Mouse (Mus musculus) layer of hippocampus, postnatal 36 days (tissue): ENCODE measurements around the gene Prss40. TPM values are rescaled to one million over a fixed set of nuclear protein-coding genes. Genes with fewer than 3 reads are reported as not detected.

ENCODE experiments used
- DNase-seq, 2 experiments: peaks; one replicate each; pipeline ENCODE4 v3.0.0; 2022
- total RNA-seq, 2 experiments: library from RNA; stranded (reverse); gene quantifications; 2 replicates each; pipeline ENCODE4 v1.2.3; 2021

Gene Prss40
- total RNA-seq, result not detected

GRCm38 (mm10) chr1:34560843-34561242, at the start of gene Prss40:
Prss40 (minus strand) TSS chr1:34560943.
- no peak for DNase-seq

GRCm38 (mm10) chr1:34602363-34602762, 41.6 kb upstream of the Prss40 start:
- peak; percentile 50 to 62 for DNase-seq

- no peak for DNase-seq
Measured at GRCm38 (mm10) chr1:34601323-34602047, 40.7 kb upstream of the Prss40 start.

- no peak for DNase-seq
Measured at GRCm38 (mm10) chr1:34600000-34600399, 39.3 kb upstream of the Prss40 start.

GRCm38 (mm10) chr1:34587298-34588096, 26.8 kb upstream of the Prss40 start:
- no peak for DNase-seq

- DNase-seq, result no peak
Measured at GRCm38 (mm10) chr1:34584736-34585135, 24.0 kb upstream of the Prss40 start.

GRCm38 (mm10) chr1:34583821-34584263, 23.1 kb upstream of the Prss40 start:
- DNase-seq, result peak; percentile 73 to 86

- DNase-seq, result no peak
Measured at GRCm38 (mm10) chr1:34582218-34582617, 21.5 kb upstream of the Prss40 start.

GRCm38 (mm10) chr1:34579782-34580356, 19.1 kb upstream of the Prss40 start:
- peak; percentile 42 to 51 for DNase-seq

GRCm38 (mm10) chr1:34578851-34579781, 18.4 kb upstream of the Prss40 start, which contains the start of gene Amer3:
Amer3 (plus strand) TSS chr1:34579657.
- DNase-seq, result peak; percentile 82 to 83

GRCm38 (mm10) chr1:34573221-34573620, 12.5 kb upstream of the Prss40 start:
- DNase-seq, result no peak

- peak; percentile 53 to 55 for DNase-seq
Measured at GRCm38 (mm10) chr1:34571431-34571830, 10.7 kb upstream of the Prss40 start.

GRCm38 (mm10) chr1:34569876-34570275, 9.1 kb upstream of the Prss40 start:
- DNase-seq, result no peak

- no peak for DNase-seq
Measured at GRCm38 (mm10) chr1:34568120-34568519, 7.4 kb upstream of the Prss40 start.

GRCm38 (mm10) chr1:34564383-34565045, 3.8 kb upstream of the Prss40 start:
- DNase-seq, result no peak

GRCm38 (mm10) chr1:34554275-34554674, 6.5 kb downstream of the Prss40 start:
- DNase-seq, result no peak

- DNase-seq, result no peak
Measured at GRCm38 (mm10) chr1:34553690-34554089, 7.1 kb downstream of the Prss40 start.

- DNase-seq, result no peak
Measured at GRCm38 (mm10) chr1:34547074-34547473, 13.7 kb downstream of the Prss40 start.

GRCm38 (mm10) chr1:34536767-34537485, 23.8 kb downstream of the Prss40 start:
- DNase-seq, result no peak

GRCm38 (mm10) chr1:34536291-34536766, 24.4 kb downstream of the Prss40 start:
- no peak for DNase-seq
